Mouse (Mus musculus) layer of hippocampus, adult 9-10 months (tissue): Measurements from ENCODE around the gene Yjefn3.

ENCODE experiments used
- DNase-seq: peaks from one replicate; pipeline ENCODE4 v3.0.0; 2022; ENCODE audit warnings: low spot score

Gene Yjefn3

GRCm38 (mm10) chr8:69879678-69880077 lies 22.8 kb downstream of the Yjefn3 start:
- DNase-seq: no peak

DNA sequence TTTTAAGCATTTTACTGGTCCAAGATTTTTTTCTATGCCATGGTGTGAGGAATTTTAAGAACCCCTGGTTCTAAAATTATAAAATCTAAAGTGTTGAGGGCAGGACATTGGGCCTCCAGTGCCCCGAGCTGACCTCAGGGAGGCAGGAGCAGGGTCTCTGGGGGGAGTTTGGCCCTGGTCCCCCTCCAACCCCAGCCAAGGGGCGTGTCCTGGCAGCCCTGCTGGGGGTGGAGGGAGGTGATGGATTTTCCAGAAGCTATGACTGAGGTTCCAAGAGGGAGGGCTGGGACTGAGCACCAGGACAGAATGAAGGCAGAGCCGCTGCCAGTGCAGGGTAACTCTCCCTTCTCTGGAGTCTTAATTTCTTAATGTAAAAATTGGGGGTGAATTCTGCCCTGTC lies 24.5 kb downstream of the Yjefn3 start:
- DNase-seq: no peak

- DNase-seq: no peak
Observed at GRCm38 (mm10) chr8:69877396-69877795, 25.1 kb downstream of the Yjefn3 start.

GRCm38 (mm10) chr8:69876967-69877366 lies 25.5 kb downstream of the Yjefn3 start:
- DNase-seq: no peak

- no peak for DNase-seq
Observed at GRCm38 (mm10) chr8:69876097-69876496, 26.4 kb downstream of the Yjefn3 start.

GRCm38 (mm10) chr8:69874654-69875053 lies 27.9 kb downstream of the Yjefn3 start:
- DNase-seq: no peak

DNA sequence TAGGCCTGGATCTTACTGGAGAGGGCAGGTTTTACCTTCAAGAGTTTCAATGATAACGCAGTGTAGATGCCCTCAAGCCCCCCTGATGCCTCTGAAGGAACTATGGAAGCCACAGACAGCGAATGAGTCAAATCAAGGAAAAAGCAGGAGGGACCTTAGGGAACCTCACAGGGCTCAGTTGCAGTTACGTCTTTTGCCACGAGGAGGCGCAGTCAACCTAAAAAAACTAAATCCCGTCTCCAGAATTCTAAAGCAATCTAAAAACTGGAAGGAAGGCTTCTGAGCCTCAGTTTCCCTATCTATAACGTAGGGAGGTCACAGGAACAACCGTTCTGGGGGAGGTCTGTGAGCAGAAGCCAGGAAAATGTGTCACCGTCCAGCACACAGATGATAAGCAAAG lies 28.4 kb downstream of the Yjefn3 start:
- DNase-seq: peak; percentile 47

- no peak for DNase-seq
Observed at GRCm38 (mm10) chr8:69870907-69871306, 31.6 kb downstream of the Yjefn3 start.

DNA sequence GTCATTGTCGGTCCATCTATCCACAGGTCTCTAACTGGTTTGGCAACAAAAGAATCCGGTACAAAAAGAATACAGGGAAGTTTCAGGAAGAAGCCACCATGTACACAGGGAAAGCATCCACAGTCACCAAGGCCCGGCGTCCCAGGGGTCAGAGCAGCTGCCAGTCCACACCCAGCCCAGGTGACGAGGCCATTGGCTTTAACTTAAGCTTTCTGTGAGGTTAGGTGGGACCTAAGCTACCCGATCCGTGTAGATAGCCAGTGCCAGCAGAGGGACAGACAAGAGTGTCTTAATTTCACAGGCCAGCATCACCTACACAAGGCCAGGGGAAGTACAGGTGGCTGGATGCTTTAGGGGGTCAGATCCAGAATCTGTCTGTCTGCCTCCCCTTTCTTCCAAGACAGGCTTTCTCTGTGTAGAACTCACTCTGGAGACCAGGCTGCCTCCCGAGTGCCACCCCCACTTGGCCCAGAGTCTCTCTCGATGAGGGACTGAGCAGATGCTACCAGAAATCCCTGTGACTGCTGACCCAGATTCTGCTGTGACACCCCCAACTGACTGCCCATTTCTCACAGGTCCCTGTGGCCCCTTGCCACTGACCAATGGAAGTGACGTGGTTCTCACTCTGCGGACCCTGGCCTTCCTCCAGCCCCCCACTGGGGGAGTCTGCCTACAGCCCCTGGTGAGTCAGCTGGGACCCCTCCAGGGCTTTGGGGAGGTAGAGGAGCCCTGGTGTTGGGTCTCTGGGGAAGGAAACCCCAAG lies 32.3 kb downstream of the Yjefn3 start:
- no peak for DNase-seq

DNA sequence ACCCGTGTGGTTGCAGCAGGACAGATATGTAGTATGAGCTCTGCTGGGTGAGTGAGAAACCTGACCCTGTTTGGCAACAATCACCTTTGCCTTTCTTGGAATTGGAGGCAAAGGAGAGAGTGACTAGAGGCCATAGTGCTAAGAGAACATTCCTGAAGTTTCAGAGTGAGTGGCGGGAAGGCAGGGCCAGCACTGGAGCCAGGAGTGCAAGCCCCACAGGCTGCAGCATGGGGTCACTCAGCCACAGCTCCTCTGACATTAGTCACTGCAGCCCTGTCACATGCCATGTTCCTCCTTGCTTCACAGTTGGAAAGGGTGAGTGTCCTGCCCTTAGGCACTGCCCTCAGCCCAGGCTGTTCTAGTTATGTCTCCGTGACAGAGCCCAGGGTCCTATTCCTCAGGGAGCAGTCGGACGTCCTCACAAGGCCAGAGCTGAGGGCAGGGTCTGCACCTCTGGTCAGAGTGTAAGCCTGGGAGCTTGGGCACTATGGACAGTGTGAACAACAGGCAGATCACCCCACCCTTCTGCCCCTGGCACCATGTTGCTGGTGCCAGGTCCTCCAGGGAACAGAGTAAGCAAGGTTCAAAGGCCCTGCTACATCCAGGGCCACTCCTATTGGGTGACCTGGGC lies 34.7 kb downstream of the Yjefn3 start:
- DNase-seq: no peak

GRCm38 (mm10) chr8:69864180-69864579 lies 38.3 kb downstream of the Yjefn3 start:
- DNase-seq: no peak

GRCm38 (mm10) chr8:69863387-69864020 lies 39.0 kb downstream of the Yjefn3 start:
- DNase-seq: no peak

GRCm38 (mm10) chr8:69861251-69861650 lies 41.3 kb downstream of the Yjefn3 start:
- no peak for DNase-seq

GRCm38 (mm10) chr8:69860807-69861206 lies 41.7 kb downstream of the Yjefn3 start:
- no peak for DNase-seq

GRCm38 (mm10) chr8:69853869-69854268 lies 48.6 kb downstream of the Yjefn3 start:
- DNase-seq: no peak

DNA sequence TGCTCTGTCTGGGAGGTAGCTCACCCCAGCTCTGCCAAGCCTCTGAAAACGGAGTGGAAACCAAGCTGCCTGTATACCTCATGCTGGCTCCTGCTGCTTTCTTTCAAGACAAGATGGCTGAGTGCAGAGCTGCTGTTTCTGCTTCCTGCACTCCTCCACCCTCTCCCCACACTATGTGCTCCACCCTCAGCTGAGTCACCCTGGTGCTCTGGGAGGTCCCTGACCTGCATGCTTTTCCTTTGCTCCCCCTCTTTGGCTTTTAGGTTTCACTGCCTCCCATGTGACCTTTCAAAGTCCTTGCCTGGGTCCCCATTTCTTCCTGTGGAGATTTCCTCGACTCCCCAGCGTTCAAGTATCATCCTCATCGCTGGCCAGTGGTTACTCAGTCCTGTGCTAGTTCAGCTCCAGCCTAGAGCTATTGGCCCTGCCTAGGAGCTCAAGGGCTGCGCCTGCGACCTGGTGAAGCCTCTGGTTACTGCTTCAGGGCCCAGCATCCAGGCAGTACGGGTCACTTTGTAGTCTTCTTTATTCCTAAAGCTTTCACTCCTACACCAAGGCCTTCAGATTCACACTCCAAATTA lies 51.5 kb downstream of the Yjefn3 start:
- no peak for DNase-seq

DNA sequence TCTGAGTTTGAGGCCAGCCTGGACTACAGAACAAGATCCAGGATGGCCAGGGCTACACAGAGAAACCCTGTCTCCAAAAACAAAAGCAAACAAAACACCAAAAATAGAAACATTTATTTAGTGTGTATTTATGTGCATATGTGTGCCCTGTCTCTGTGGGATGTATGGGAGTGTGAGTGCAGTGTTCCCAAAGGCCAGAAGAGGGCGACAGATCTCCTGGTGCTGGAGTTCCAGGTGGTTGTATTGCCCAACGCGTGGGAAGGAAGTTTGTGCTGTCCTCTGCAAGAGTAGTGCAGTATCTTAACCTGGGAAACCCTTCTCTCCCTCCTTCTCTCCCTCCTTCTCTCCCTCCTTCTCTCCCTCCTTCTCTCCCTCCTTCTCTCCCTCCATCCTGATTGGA lies 52.6 kb downstream of the Yjefn3 start:
- no peak for DNase-seq

- no peak for DNase-seq
Observed at GRCm38 (mm10) chr8:69848951-69849350, 53.6 kb downstream of the Yjefn3 start.

GRCm38 (mm10) chr8:69847167-69848065 lies 55.1 kb downstream of the Yjefn3 start:
- no peak for DNase-seq
